Mouse (Mus musculus): Measurements from ENCODE around the gene Adgra3.

The Adgra3 gene

GRCm38 (mm10) chr5:50031763-50032272 lies 27.0 kb downstream of the Adgra3 start:
- no peak for DNase-seq

GRCm38 (mm10) chr5:50031288-50031687 lies 27.5 kb downstream of the Adgra3 start:
- no peak for DNase-seq

GRCm38 (mm10) chr5:50029662-50030061 lies 29.1 kb downstream of the Adgra3 start:
- no peak for DNase-seq

- DNase-seq, result no peak
These were observed 31.2 kb downstream of the Adgra3 start for GRCm38 (mm10) chr5:50027561-50027960.

GRCm38 (mm10) chr5:50027001-50027400 lies 31.8 kb downstream of the Adgra3 start:
- DNase-seq, result no peak

GRCm38 (mm10) chr5:50026148-50026547 lies 32.7 kb downstream of the Adgra3 start:
- DNase-seq, result no peak

GRCm38 (mm10) chr5:50024097-50024496 lies 34.7 kb downstream of the Adgra3 start:
- no peak for DNase-seq

- no peak for DNase-seq
These were observed 42.7 kb downstream of the Adgra3 start for GRCm38 (mm10) chr5:50015987-50016587.

GRCm38 (mm10) chr5:50015147-50015697 lies 43.6 kb downstream of the Adgra3 start:
- no peak for DNase-seq

- DNase-seq, result no peak
These were observed 44.1 kb downstream of the Adgra3 start for GRCm38 (mm10) chr5:50014658-50015057.

- no peak for DNase-seq
These were observed 44.8 kb downstream of the Adgra3 start for GRCm38 (mm10) chr5:50013965-50014364.

GRCm38 (mm10) chr5:50008841-50009240 lies 50.0 kb downstream of the Adgra3 start:
- DNase-seq, result no peak

- DNase-seq, result no peak
These were observed 51.7 kb downstream of the Adgra3 start for GRCm38 (mm10) chr5:50006915-50007658.

GRCm38 (mm10) chr5:50002269-50002668 lies 56.5 kb downstream of the Adgra3 start:
- DNase-seq, result peak in 1 of 2 experiments; percentile 13

- DNase-seq, result no peak
These were observed 59.0 kb downstream of the Adgra3 start for GRCm38 (mm10) chr5:49999764-50000163.

- DNase-seq, result no peak
These were observed 61.8 kb downstream of the Adgra3 start for GRCm38 (mm10) chr5:49997019-49997418.

- DNase-seq, result no peak
These were observed 62.3 kb downstream of the Adgra3 start for GRCm38 (mm10) chr5:49996457-49996856.

- no peak for DNase-seq
These were observed 68.0 kb downstream of the Adgra3 start for GRCm38 (mm10) chr5:49990737-49991323.

- no peak for DNase-seq
These were observed 70.6 kb downstream of the Adgra3 start for GRCm38 (mm10) chr5:49988015-49988798.

- DNase-seq, result no peak
These were observed 78.1 kb downstream of the Adgra3 start for GRCm38 (mm10) chr5:49980727-49981126.

- no peak for DNase-seq
These were observed 79.6 kb downstream of the Adgra3 start for GRCm38 (mm10) chr5:49979246-49979645.

GRCm38 (mm10) chr5:49975971-49976370 lies 82.8 kb downstream of the Adgra3 start:
- peak; percentile 77 to 80 for DNase-seq

- DNase-seq, result no peak
These were observed 84.6 kb downstream of the Adgra3 start for GRCm38 (mm10) chr5:49974211-49974610.

All from cerebellum, postnatal 14 days (tissue).